Mouse (Mus musculus): ENCODE measurements around the gene Hist1h3b. TPM values are rescaled to one million over a fixed set of nuclear protein-coding genes. Genes with fewer than 3 reads are reported as not detected.
"Not testable (repeated sequence)": the region's sequence is repeated elsewhere in the genome, so short reads cannot be mapped to it uniquely, and the experiment has no call there.

Hist1h3b gene
- polyA plus RNA-seq, 1 experiment from 2014 or later, result 11.1 TPM

- H3K27me3 ChIP-seq (ENCODE audit: control insufficient read depth, insufficient read depth, low read length), result no peaks in the 10 kb centered on the region
- H3K9me3 ChIP-seq (ENCODE audit: control insufficient read depth, low read depth, low read length), result no peaks in the 10 kb centered on the region
- no peaks in the 10 kb centered on the region for H3K36me3 ChIP-seq (ENCODE audit: control insufficient read depth, insufficient read depth, low read length)
- H3K9ac ChIP-seq (replicated peaks; ENCODE audit: low read depth, low read length), result peak overlapping the region; percentile 92; the same call in 1 of the 2 replicates
- 49% methylated on average over 5 of the region's 5 CpGs for WGBS
- H3K4me2 ChIP-seq (replicated peaks; ENCODE audit: low read depth, low read length), result peak overlapping the region; percentile 91
- peaks cover 17% of the 10 kb centered on the region; the same call in 1 of the 2 replicates for H3K4me1 ChIP-seq (ENCODE audit: control insufficient read depth, insufficient read depth, low read length)
- no peak overlapping the region; the same call in 1 of the 2 replicates for H3K27ac ChIP-seq (ENCODE audit: low read length)
- no peak for ATAC-seq (ENCODE audit: insufficient number of reproducible peaks, insufficient read depth, low FRiP score, low read depth)
- peak overlapping the region; percentile 63 for H3K4me3 ChIP-seq (ENCODE audit: low read depth, low read length)
These were observed 11.2 kb upstream of the Hist1h3b start for GRCm38 (mm10) chr13:23740910-23741309.

DNA sequence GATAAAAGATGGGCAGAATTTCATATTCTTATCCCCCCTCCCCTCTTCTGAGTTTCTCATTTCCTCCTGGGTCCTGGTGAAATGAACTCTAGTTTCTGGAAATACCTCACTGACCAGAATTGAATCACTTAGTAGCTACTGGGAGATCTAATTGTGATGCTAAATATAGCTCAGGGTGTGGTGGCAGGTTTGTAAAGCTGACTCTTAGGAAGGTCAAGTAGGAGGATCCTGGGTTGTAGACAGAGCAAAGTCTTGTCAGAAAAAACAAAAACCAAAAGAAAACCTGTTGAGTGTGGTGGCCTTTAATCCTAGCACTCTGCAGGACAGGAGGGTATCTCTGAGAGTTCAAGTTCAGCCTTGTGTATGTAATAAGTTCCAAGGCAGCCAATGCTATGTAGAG, 10.1 kb upstream of the Hist1h3b start:
- H3K36me3 ChIP-seq (ENCODE audit: control insufficient read depth, insufficient read depth, low read length), result no peaks in the 10 kb centered on the region
- H3K4me3 ChIP-seq (ENCODE audit: low read depth, low read length), result no peak overlapping the region
- no peak for ATAC-seq (ENCODE audit: insufficient number of reproducible peaks, insufficient read depth, low FRiP score, low read depth)
- no peak overlapping the region for H3K27ac ChIP-seq (ENCODE audit: low read length)
- H3K4me1 ChIP-seq (ENCODE audit: control insufficient read depth, insufficient read depth, low read length), result peaks cover 17% of the 10 kb centered on the region; the same call in 1 of the 2 replicates
- no peak overlapping the region for H3K9ac ChIP-seq (replicated peaks; ENCODE audit: low read depth, low read length)
- H3K4me2 ChIP-seq (replicated peaks; ENCODE audit: low read depth, low read length), result no peak overlapping the region
- no peaks in the 10 kb centered on the region for H3K9me3 ChIP-seq (ENCODE audit: control insufficient read depth, low read depth, low read length)
- H3K27me3 ChIP-seq (ENCODE audit: control insufficient read depth, insufficient read depth, low read length), result no peaks in the 10 kb centered on the region

GRCm38 (mm10) chr13:23743215-23743614, 8.9 kb upstream of the Hist1h3b start:
- no peaks in the 10 kb centered on the region for H3K36me3 ChIP-seq (ENCODE audit: control insufficient read depth, insufficient read depth, low read length)
- 79% methylated on average over 5 of the region's 5 CpGs for WGBS
- no peaks in the 10 kb centered on the region for H3K27me3 ChIP-seq (ENCODE audit: control insufficient read depth, insufficient read depth, low read length)
- H3K9ac ChIP-seq (replicated peaks; ENCODE audit: low read depth, low read length), result no peak overlapping the region
- ATAC-seq (ENCODE audit: insufficient number of reproducible peaks, insufficient read depth, low FRiP score, low read depth), result no peak
- no peak overlapping the region for H3K27ac ChIP-seq (ENCODE audit: low read length)
- peaks cover 16% of the 10 kb centered on the region for H3K4me1 ChIP-seq (ENCODE audit: control insufficient read depth, insufficient read depth, low read length)
- no peaks in the 10 kb centered on the region for H3K9me3 ChIP-seq (ENCODE audit: control insufficient read depth, low read depth, low read length)
- H3K4me3 ChIP-seq (ENCODE audit: low read depth, low read length), result no peak overlapping the region
- H3K4me2 ChIP-seq (replicated peaks; ENCODE audit: low read depth, low read length), result no peak overlapping the region

GRCm38 (mm10) chr13:23743963-23744362, 8.1 kb upstream of the Hist1h3b start:
- no peak overlapping the region for H3K9ac ChIP-seq (replicated peaks; ENCODE audit: low read depth, low read length)
- H3K4me1 ChIP-seq (ENCODE audit: control insufficient read depth, insufficient read depth, low read length), result peaks cover 20% of the 10 kb centered on the region
- H3K9me3 ChIP-seq (ENCODE audit: control insufficient read depth, low read depth, low read length), result no peaks in the 10 kb centered on the region
- no peaks in the 10 kb centered on the region for H3K27me3 ChIP-seq (ENCODE audit: control insufficient read depth, insufficient read depth, low read length)
- peak overlapping the region; percentile 71 for H3K4me2 ChIP-seq (replicated peaks; ENCODE audit: low read depth, low read length)
- 31% methylated on average over 4 of the region's 4 CpGs for WGBS
- H3K4me3 ChIP-seq (ENCODE audit: low read depth, low read length), result peak overlapping the region; percentile 35
- H3K36me3 ChIP-seq (ENCODE audit: control insufficient read depth, insufficient read depth, low read length), result no peaks in the 10 kb centered on the region
- H3K27ac ChIP-seq (ENCODE audit: low read length), result peak overlapping the region; percentile 82
- no peak for ATAC-seq (ENCODE audit: insufficient number of reproducible peaks, insufficient read depth, low FRiP score, low read depth)

- H3K9me3 ChIP-seq (ENCODE audit: control insufficient read depth, low read depth, low read length), result no peaks in the 10 kb centered on the region
- peak overlapping the region; percentile 82 for H3K27ac ChIP-seq (ENCODE audit: low read length)
- ATAC-seq (ENCODE audit: insufficient number of reproducible peaks, insufficient read depth, low FRiP score, low read depth), result no peak
- peaks cover 18% of the 10 kb centered on the region for H3K4me1 ChIP-seq (ENCODE audit: control insufficient read depth, insufficient read depth, low read length)
- WGBS, result under 1% methylated on average over 16 of the region's 36 CpGs
- peak overlapping the region; percentile 71 for H3K4me2 ChIP-seq (replicated peaks; ENCODE audit: low read depth, low read length)
- H3K4me3 ChIP-seq (ENCODE audit: low read depth, low read length), result peak overlapping the region; percentile 35
- no peaks in the 10 kb centered on the region for H3K27me3 ChIP-seq (ENCODE audit: control insufficient read depth, insufficient read depth, low read length)
- H3K9ac ChIP-seq (replicated peaks; ENCODE audit: low read depth, low read length), result peak overlapping the region; percentile 57
- no peaks in the 10 kb centered on the region for H3K36me3 ChIP-seq (ENCODE audit: control insufficient read depth, insufficient read depth, low read length)
These were observed 7.4 kb upstream of the Hist1h3b start for GRCm38 (mm10) chr13:23744421-23745380.

DNA sequence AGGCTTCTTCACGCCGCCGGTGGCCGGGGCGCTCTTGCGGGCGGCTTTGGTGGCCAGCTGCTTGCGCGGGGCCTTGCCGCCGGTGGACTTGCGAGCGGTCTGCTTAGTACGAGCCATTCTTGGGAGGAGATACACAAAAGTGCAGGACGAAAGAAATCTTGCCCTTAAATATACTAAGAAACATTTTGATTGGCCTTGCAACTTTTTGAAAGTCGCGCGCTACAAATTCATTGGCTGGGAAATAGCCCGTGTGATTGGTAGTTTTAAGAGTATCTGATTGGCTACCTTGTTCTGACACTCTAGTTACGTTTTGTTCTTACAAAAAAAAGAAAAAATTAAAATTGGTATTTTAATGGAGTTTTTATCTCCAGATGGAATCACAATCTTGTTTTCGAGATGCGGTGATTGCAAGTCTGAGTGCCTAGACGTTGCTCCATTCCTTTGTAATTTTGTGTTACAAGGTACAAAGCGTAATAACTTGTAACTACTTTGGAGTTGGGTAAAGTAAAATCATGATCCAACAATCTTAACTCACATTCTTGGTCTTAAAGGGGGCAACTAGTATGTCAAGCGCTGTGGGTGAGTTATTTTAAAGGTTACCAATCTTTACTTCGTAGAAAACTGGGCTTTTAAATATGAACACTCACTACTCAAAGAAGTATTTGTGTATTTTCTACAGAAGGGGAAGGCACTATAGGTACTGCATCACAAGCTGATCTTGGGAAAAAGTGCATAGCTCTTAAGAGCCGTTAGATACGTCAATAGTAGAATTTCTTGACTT, 6.5 kb upstream of the Hist1h3b start, which contains the start of gene Hist1h3c:
Gene Hist1h3c, minus strand, starts transcription at position 222 of the 781 bp plus-strand sequence.
- Histone ChIP-seq H3K9ac (replicated peaks; ENCODE audit: low read depth, low read length) (peak within 1 kb of the TSS; percentile 71), H3K4me1 (ENCODE audit: control insufficient read depth, insufficient read depth, low read length) (peaks cover 14% of the 10 kb centered on the region), H3K4me3 (ENCODE audit: low read depth, low read length) (peak within 1 kb of the TSS; percentile 35), H3K36me3 (ENCODE audit: control insufficient read depth, insufficient read depth, low read length) (no peaks in the 10 kb centered on the region), H3K9me3 (ENCODE audit: control insufficient read depth, low read depth, low read length) (no peaks in the 10 kb centered on the region), H3K4me2 (replicated peaks; ENCODE audit: low read depth, low read length) (peak within 1 kb of the TSS; percentile 71), H3K27ac (ENCODE audit: low read length) (peak within 1 kb of the TSS; percentile 99), H3K27me3 (ENCODE audit: control insufficient read depth, insufficient read depth, low read length) (no peaks in the 10 kb centered on the region)
- peak; percentile 68 for ATAC-seq (ENCODE audit: insufficient number of reproducible peaks, insufficient read depth, low FRiP score, low read depth)
- under 1% methylated on average over 28 of the region's 28 CpGs for WGBS

GRCm38 (mm10) chr13:23746201-23747080, 5.6 kb upstream of the Hist1h3b start, which contains the start of gene Hist1h2bb:
TSS of gene Hist1h2bb (plus strand) at chr13:23746734.
- not testable (repeated sequence) for H3K9me3 ChIP-seq (ENCODE audit: control insufficient read depth, low read depth, low read length); H3K27me3 ChIP-seq (ENCODE audit: control insufficient read depth, insufficient read depth, low read length); H3K36me3 ChIP-seq (ENCODE audit: control insufficient read depth, insufficient read depth, low read length); H3K4me1 ChIP-seq (ENCODE audit: control insufficient read depth, insufficient read depth, low read length)
- H3K27ac ChIP-seq (ENCODE audit: low read length), result peak within 1 kb of the TSS; percentile 99
- peak within 1 kb of the TSS; percentile 71 for H3K4me2 ChIP-seq (replicated peaks; ENCODE audit: low read depth, low read length)
- WGBS, result under 1% methylated on average over 36 of the region's 58 CpGs
- peak within 1 kb of the TSS; percentile 35 for H3K4me3 ChIP-seq (ENCODE audit: low read depth, low read length)
- H3K9ac ChIP-seq (replicated peaks; ENCODE audit: low read depth, low read length), result peak within 1 kb of the TSS; percentile 71
- peak; percentile 92 for ATAC-seq (ENCODE audit: insufficient number of reproducible peaks, insufficient read depth, low FRiP score, low read depth)

All from stomach, embryonic 14.5 days (tissue).